Mouse (Mus musculus): Measurements from ENCODE around the gene Slc30a6.

DNA sequence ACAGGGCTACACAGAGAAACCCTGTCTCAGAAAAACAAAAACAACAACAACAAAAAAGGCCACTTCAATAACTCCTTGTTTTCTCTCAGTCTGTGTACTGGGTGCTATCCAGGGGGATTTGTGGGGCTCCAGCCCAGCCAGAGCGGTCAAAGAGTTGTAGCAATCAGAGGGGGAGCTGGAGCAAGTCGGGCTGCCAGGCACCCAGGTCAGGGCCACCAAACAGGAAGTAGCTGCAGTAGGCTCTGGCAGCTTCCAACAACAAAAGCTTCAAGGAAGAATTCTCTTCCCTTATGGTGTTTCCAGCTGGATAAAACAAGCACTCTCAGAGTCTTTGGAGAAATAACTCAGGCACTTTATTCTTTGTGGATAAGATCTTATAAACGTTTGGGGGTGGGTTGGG lies 58.5 kb downstream of the Slc30a6 start:
- TF ChIP-seq CTCF (IDR thresholded peaks at IDR 0.05; ENCODE audit: borderline replicate concordance, extremely low read depth, insufficient read depth, insufficient read length), result no peak
- TF ChIP-seq POLR2A (IDR thresholded peaks at IDR 0.05; ENCODE audit: borderline replicate concordance, extremely low read depth, insufficient read depth, insufficient read length, poor library complexity, severe bottlenecking), result no peak
